Mouse (Mus musculus) spleen, adult 2 months (tissue): ENCODE data around the gene Lrrtm3. TPM values are rescaled to one million over a fixed set of nuclear protein-coding genes. Genes with fewer than 3 reads are reported as not detected.

Experiments
- DNase-seq, 2 experiments: peaks; one replicate each; pipeline versions ENCODE4 v3.0.0 to v3.0.0-alpha.2; 2012 to 2021; ENCODE audit warnings: low spot score in 2 of 2, low read depth in 1 of 2
- H3K27ac ChIP-seq: fragments of 200-500 bp; 2 replicates; pipeline ENCODE4 v1.5.1; 2012; ENCODE audit warnings: low read length, inconsistent platforms; ENCODE audit not compliant: insufficient read depth
- H3K27me3 ChIP-seq: fragments of 200-500 bp; 2 replicates; pipeline ENCODE4 v1.6.1; 2012; ENCODE audit warnings: mild to moderate bottlenecking, moderate library complexity, low read length, inconsistent platforms; ENCODE audit not compliant: control insufficient read depth, insufficient read depth
- H3K36me3 ChIP-seq: fragments of 200-500 bp; 2 replicates; pipeline ENCODE4 v1.6.1; 2012; ENCODE audit warnings: mild to moderate bottlenecking, low read length, inconsistent platforms; ENCODE audit not compliant: control insufficient read depth, insufficient read depth
- H3K4me1 ChIP-seq: fragments of 200-500 bp; 2 replicates; pipeline ENCODE4 v1.6.1; 2011; ENCODE audit warnings: inconsistent platforms; ENCODE audit not compliant: control insufficient read depth, insufficient read depth, insufficient read length
- H3K4me3 ChIP-seq: fragments of 200-500 bp; 2 replicates; pipeline ENCODE4 v1.5.1; 2011; ENCODE audit warnings: mild to moderate bottlenecking, inconsistent platforms; ENCODE audit not compliant: insufficient read depth, insufficient read length; ENCODE audit errors: extremely low read depth
- CTCF ChIP-seq: fragments of 200-500 bp; IDR thresholded peaks from 2 replicates; pipeline ENCODE4 v1.5.1; 2011; ENCODE audit warnings: mild to moderate bottlenecking, inconsistent platforms; ENCODE audit not compliant: insufficient read depth, insufficient read length, insufficient replicate concordance; ENCODE audit errors: extremely low read depth
- POLR2A ChIP-seq: fragments of 200-500 bp; IDR thresholded peaks from 2 replicates; pipeline ENCODE4 v1.6.1; 2011; ENCODE audit warnings: low read depth, low read length, inconsistent platforms
- WGBS: fragments of 180-500 bp; shearing (Covaris S2); methylation state at CpG from one replicate; pipeline ENCODE4 v1.1.7; 2018; 5-methylcytosine and 5-hydroxymethylcytosine counted together
- polyA plus RNA-seq: library from polyadenylated mRNA; depleted of rRNA; stranded (reverse); fragments of >200 nt; gene quantifications from 2 replicates; pipeline ENCODE4 v1.2.3, GENCODE M21; 2012; rRNA removed

Gene Lrrtm3
- polyA plus RNA-seq, 1 experiment, result not detected

DNA sequence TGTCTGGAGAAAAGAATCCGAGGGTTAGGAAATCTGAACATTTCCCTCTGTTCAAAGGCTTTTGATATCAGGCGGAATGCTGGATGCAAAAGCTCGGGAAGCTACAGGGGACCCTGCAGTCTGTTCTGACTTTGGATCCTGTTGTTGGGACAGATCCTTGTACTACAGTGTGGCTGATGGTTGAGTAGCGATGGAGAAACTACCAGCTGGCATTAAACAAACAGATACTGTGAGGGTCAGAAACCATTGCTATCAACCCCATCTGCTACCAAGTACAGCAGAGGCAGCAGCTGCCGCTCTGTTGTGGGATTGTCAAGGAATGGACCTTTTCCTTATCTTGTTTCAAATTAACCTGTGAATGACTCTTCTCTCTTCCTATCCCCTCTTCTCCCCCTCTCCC is 156.1 kb downstream of the Lrrtm3 start:
- Histone ChIP-seq H3K4me1 (no peaks in the 10 kb centered on the region), H3K36me3 (no peaks in the 10 kb centered on the region), H3K27ac (no peak overlapping the region), H3K4me3 (no peak overlapping the region), H3K27me3 (no peaks in the 10 kb centered on the region)
- no peak for DNase-seq
- WGBS, result 85% methylated on average over 5 of the region's 5 CpGs
- TF ChIP-seq POLR2A, result no peak

DNA sequence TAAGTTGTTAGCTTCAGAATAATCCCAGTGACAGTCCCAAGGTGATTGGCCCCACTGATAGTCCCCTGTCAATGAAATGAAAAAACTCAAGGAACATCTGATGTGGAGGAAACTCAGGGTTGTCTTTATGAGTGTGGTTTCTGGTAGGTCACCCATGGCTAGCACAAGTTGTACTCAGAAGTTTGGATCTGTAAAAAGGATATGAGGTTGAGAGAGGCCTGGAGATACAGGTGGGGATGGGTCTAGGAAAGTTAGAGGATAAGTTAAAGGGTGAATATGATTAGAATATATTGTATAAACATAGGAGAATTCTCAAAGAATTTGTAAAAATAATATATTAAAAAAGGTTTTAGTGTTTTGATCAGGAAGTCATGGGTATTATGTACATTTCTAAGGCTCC is 162.7 kb downstream of the Lrrtm3 start, which contains the start of gene Gm10118:
TSS of gene Gm10118 (minus strand) at position 101 of the 400 bp plus-strand sequence.
- Histone ChIP-seq H3K36me3 (no peaks in the 10 kb centered on the region), H3K4me1 (no peaks in the 10 kb centered on the region), H3K27ac (no peak within 1 kb of the TSS), H3K4me3 (no peak within 1 kb of the TSS), H3K27me3 (no peaks in the 10 kb centered on the region)
- no peak for DNase-seq
- no peak for TF ChIP-seq POLR2A
- no peak for TF ChIP-seq CTCF

DNA sequence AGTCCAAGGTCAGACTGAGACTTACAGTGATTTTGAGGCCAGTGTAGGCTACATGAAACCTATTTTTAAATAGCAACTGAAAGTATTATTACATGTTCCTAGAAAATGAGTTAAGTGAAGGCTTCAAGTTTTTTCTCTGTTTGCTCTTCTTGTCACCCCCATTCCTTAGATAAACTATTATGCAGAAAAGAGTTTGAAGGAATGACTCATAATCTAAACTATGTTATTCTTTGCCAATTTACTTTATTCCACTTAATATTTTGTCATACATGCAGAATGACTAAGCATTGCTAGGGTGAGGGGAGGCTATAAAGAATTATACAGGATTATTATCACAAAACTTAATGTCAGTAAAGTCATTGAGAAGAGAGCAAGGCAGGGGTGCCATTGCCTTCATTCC is 181.2 kb downstream of the Lrrtm3 start:
- Histone ChIP-seq H3K4me3 (no peak overlapping the region), H3K27me3 (no peaks in the 10 kb centered on the region), H3K4me1 (no peaks in the 10 kb centered on the region), H3K36me3 (no peaks in the 10 kb centered on the region), H3K27ac (no peak overlapping the region)
- no peak for TF ChIP-seq CTCF
- TF ChIP-seq POLR2A, result no peak
- no peak for DNase-seq

DNA sequence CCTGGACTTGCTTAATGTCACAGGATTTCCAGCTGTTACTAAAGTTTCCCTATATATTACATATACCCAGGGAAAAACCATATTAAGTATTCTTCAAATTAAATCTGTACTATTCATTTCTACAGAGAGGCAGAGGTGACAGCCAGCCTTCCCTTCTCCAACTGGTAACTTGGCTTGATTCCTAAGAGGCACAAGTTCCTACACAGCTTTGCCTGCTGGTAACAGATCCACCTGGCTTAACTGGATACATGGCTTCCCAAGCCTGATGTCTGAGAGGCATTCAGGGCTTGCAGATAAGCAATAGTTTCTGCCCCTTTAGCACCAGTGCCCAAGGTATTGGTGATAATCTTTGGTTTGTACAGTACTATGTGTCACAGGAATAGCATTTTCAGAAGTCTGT is 190.2 kb downstream of the Lrrtm3 start:
- Histone ChIP-seq H3K27me3 (no peaks in the 10 kb centered on the region), H3K27ac (no peak overlapping the region), H3K4me3 (no peak overlapping the region), H3K4me1 (no peaks in the 10 kb centered on the region), H3K36me3 (no peaks in the 10 kb centered on the region)
- no peak for DNase-seq
- TF ChIP-seq POLR2A, result no peak
- TF ChIP-seq CTCF, result no peak

DNA sequence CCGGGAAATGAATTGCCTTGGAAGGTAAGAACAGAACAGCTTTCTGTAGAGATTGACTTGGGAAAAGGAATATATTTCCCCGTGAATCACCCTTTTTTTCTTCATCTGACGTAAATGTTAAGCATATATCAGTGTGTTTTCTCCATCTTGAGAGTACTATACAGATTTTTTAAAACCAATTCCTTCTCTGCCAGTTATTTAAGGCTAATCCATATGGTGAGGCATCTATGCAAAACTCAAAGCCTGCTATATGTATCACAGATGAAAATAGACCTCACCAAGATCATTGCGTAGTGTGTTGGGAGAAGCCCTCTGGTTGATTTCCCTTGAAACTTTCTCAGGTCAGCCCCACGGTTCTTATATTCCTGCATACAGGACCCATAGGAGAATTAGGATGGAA is 195.5 kb downstream of the Lrrtm3 start:
- Histone ChIP-seq H3K27me3 (no peaks in the 10 kb centered on the region), H3K36me3 (no peaks in the 10 kb centered on the region), H3K27ac (no peak overlapping the region), H3K4me3 (no peak overlapping the region), H3K4me1 (no peaks in the 10 kb centered on the region)
- DNase-seq, result no peak
- TF ChIP-seq CTCF, result no peak
- no peak for TF ChIP-seq POLR2A
- 83% methylated on average over 5 of the region's 5 CpGs for WGBS

DNA sequence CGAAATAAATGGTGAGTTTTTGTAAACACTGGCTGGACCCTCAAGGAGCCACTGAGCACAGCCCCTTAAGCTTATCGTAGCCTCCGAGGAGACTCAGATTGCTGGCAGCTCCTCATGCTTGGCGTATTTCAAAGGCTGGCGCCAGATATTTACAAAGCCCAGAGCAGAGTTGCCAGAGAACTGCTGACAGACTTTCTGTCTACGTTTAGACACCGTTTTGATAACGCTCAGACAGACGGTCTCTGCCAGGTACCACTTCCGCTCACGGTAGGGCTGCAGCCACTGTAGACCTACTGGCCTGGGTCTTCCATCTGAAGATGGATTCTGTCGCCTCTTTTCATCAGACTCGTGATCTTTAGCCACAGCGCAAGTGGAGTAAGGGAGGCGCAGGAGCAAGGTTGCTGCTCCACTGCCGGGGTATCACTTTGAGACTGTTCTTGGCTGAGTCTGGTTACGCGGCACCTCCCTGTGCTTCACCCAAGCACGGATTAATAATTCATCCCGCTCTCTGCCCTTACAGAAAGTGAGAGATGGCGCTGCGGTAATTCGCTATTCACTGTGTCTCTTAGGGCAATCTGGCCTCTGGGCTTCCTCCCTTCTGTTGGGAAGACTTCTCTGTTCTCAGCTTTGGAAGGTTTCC is 203.5 kb downstream of the Lrrtm3 start:
- no peak for TF ChIP-seq CTCF
- TF ChIP-seq POLR2A, result no peak
- Histone ChIP-seq H3K36me3 (no peaks in the 10 kb centered on the region), H3K4me1 (no peaks in the 10 kb centered on the region), H3K4me3 (no peak overlapping the region), H3K27me3 (no peaks in the 10 kb centered on the region), H3K27ac (no peak overlapping the region)
- WGBS, result 89% methylated on average over 23 of the region's 23 CpGs
- no peak for DNase-seq

DNA sequence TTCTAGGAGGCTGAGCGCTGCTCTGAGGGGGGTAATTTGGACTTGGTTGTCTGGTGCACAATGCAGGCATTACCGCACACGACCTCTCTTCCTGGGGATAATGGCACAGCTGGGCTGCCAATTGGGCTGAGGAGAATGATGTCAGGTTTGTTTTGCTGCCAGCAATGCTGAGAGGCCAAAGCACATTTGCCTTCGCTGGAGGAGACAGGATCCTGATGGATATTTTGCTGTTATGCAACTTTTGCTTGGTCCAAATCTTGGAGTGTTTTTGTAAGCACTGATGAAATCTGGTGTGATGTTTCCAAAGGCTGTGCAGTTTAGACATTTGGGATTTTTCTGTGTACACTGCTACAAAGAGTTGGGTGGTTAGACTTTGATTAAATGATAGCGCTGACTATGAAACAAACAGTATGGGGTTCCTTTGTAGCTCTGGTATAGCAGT is 209.6 kb downstream of the Lrrtm3 start:
- Histone ChIP-seq H3K27ac (no peak overlapping the region), H3K4me1 (no peaks in the 10 kb centered on the region), H3K36me3 (no peaks in the 10 kb centered on the region), H3K4me3 (no peak overlapping the region), H3K27me3 (no peaks in the 10 kb centered on the region)
- DNase-seq, result no peak
- no peak for TF ChIP-seq CTCF
- TF ChIP-seq POLR2A, result no peak
- 85% methylated on average over 5 of the region's 5 CpGs for WGBS

Other genes starting within 250 kb of the Lrrtm3 start
- not detected in 2 replicates for gene Gm10118, start 162.8 kb downstream of the Lrrtm3 start, polyA plus RNA-seq